Mouse (Mus musculus): ENCODE measurements around the gene Akap2.

- TF ChIP-seq CTCF (IDR thresholded peaks at IDR 0.05 in 2 of 3, conservative IDR thresholded peaks at IDR 0.05 in 1 of 3; ENCODE audit: control insufficient read depth in 1 of 3, insufficient read depth in 1 of 3, low read depth in 2 of 3, low read length in 3 of 3, poor library complexity in 1 of 3, severe bottlenecking in 1 of 3) = no peak
- TF ChIP-seq E2F4 (IDR thresholded peaks at IDR 0.05; ENCODE audit: borderline replicate concordance, low read depth, low read length) = no peak
- TF ChIP-seq POLR2A (IDR thresholded peaks at IDR 0.05; ENCODE audit: control insufficient read depth in 1 of 2, insufficient read depth in 1 of 2, low read depth in 1 of 2, low read length in 2 of 2, poor library complexity in 1 of 2) = no peak
- no peak for TF ChIP-seq EP300 (IDR thresholded peaks at IDR 0.05; ENCODE audit: low read depth in 1 of 2, low read length in 2 of 2)
- no peak for TF ChIP-seq TCF12 (IDR thresholded peaks at IDR 0.05; ENCODE audit: low read depth, low read length)
- TF ChIP-seq POLR2AphosphoS2 (IDR thresholded peaks at IDR 0.05; ENCODE audit: low read length) = no peak
- TF ChIP-seq CHD2 (IDR thresholded peaks at IDR 0.05; ENCODE audit: low read length) = no peak
Observed at GRCm38 (mm10) chr4:57816146-57816545, 98.7 kb downstream of the Akap2 start.
